Mouse (Mus musculus): Measurements from ENCODE around the gene Aqp3. TPM values are rescaled to one million over a fixed set of nuclear protein-coding genes. Genes with fewer than 3 reads are reported as not detected.

Gene Aqp3
- polyA plus RNA-seq, 1 experiment from 2014 or later, result 10.7 TPM

GRCm38 (mm10) chr4:41135711-41136453 lies 37.9 kb upstream of the Aqp3 start, which contains the start of gene Ube2r2:
Gene Ube2r2 (plus strand): TSS chr4:41135743.
- DNase-seq, result no peak
- WGBS (ENCODE audit: insufficient replicate concordance), result under 1% methylated on average over 43 of the region's 65 CpGs

GRCm38 (mm10) chr4:41134935-41135710 lies 37.1 kb upstream of the Aqp3 start:
- H3K4me1 ChIP-seq (ENCODE audit: insufficient read depth), result peaks cover 41% of the 10 kb centered on the region

More at GRCm38 (mm10) chr4:41135711-41136453, 37.9 kb upstream of the Aqp3 start, which contains the start of gene Ube2r2:
- TF ChIP-seq EP300 (IDR thresholded peaks at IDR 0.05; ENCODE audit: low read depth) (no peak), CTCF (IDR thresholded peaks at IDR 0.05; ENCODE audit: low read depth) (no peak)
- H3K9me3 ChIP-seq (ENCODE audit: low read length), result no peaks in the 10 kb centered on the region
- peaks cover 21% of the 10 kb centered on the region for H3K36me3 ChIP-seq (replicated peaks; ENCODE audit: insufficient read depth, low read length)
- H3K27me3 ChIP-seq (ENCODE audit: insufficient read depth, low read length), result no peaks in the 10 kb centered on the region
- peaks cover 38% of the 10 kb centered on the region for H3K4me1 ChIP-seq (ENCODE audit: insufficient read depth)
- peak within 1 kb of the TSS; percentile 99 for H3K9ac ChIP-seq (replicated peaks)
- peak within 1 kb of the TSS; percentile 99 for H3K27ac ChIP-seq (ENCODE audit: low read depth)
- H3K4me2 ChIP-seq (ENCODE audit: low read depth, low read length), result peak within 1 kb of the TSS; percentile 71
- H3K4me3 ChIP-seq (ENCODE audit: low read depth, low read length), result peak within 1 kb of the TSS; percentile 92
- ATAC-seq, result peak; percentile 66

GRCm38 (mm10) chr4:41133529-41134291 lies 35.7 kb upstream of the Aqp3 start:
- Histone ChIP-seq H3K4me2 (ENCODE audit: low read depth, low read length) (peak overlapping the region; percentile 71), H3K9me3 (ENCODE audit: low read length) (no peaks in the 10 kb centered on the region), H3K4me1 (ENCODE audit: insufficient read depth) (peaks cover 36% of the 10 kb centered on the region), H3K9ac (replicated peaks) (no peak overlapping the region; the same call in 1 of the 2 replicates), H3K36me3 (replicated peaks; ENCODE audit: insufficient read depth, low read length) (peaks cover 4% of the 10 kb centered on the region; the same call in 1 of the 2 replicates), H3K4me3 (ENCODE audit: low read depth, low read length) (no peak overlapping the region; the same call in 1 of the 2 replicates), H3K27ac (ENCODE audit: low read depth) (peak overlapping the region; percentile 99), H3K27me3 (ENCODE audit: insufficient read depth, low read length) (no peaks in the 10 kb centered on the region)
- DNase-seq (no peak), ATAC-seq (no peak)
- TF ChIP-seq EP300 (IDR thresholded peaks at IDR 0.05; ENCODE audit: low read depth) (peak; percentile 86), CTCF (IDR thresholded peaks at IDR 0.05; ENCODE audit: low read depth) (no peak)
- WGBS (ENCODE audit: insufficient replicate concordance), result 65% methylated on average over 6 of the region's 6 CpGs

More at GRCm38 (mm10) chr4:41134935-41135710, 37.1 kb upstream of the Aqp3 start:
- peaks cover 14% of the 10 kb centered on the region for H3K36me3 ChIP-seq (replicated peaks; ENCODE audit: insufficient read depth, low read length)
- H3K27me3 ChIP-seq (ENCODE audit: insufficient read depth, low read length), result no peaks in the 10 kb centered on the region
- peak overlapping the region; percentile 99 for H3K9ac ChIP-seq (replicated peaks)
- ATAC-seq (peak; percentile 78), DNase-seq (peak; percentile 90)
- H3K4me2 ChIP-seq (ENCODE audit: low read depth, low read length), result peak overlapping the region; percentile 71
- no peaks in the 10 kb centered on the region for H3K9me3 ChIP-seq (ENCODE audit: low read length)
- H3K4me3 ChIP-seq (ENCODE audit: low read depth, low read length), result peak overlapping the region; percentile 92
- WGBS (ENCODE audit: insufficient replicate concordance), result 0% methylated on average over 19 of the region's 70 CpGs
- TF ChIP-seq EP300 (IDR thresholded peaks at IDR 0.05; ENCODE audit: low read depth), result no peak
- no peak for TF ChIP-seq CTCF (IDR thresholded peaks at IDR 0.05; ENCODE audit: low read depth)
- peak overlapping the region; percentile 99 for H3K27ac ChIP-seq (ENCODE audit: low read depth)

- TF ChIP-seq EP300 (IDR thresholded peaks at IDR 0.05; ENCODE audit: low read depth) (peak; percentile 73; the same call in 1 of the 2 replicates), CTCF (IDR thresholded peaks at IDR 0.05; ENCODE audit: low read depth) (no peak)
- H3K9ac ChIP-seq (replicated peaks), result 0 out of 2 replicates have a peak overlapping the region, but pooled peaks have one; percentile 2
These were observed 34.5 kb upstream of the Aqp3 start for GRCm38 (mm10) chr4:41132471-41132870.

GRCm38 (mm10) chr4:41129836-41130235 lies 31.9 kb upstream of the Aqp3 start:
- H3K4me1 ChIP-seq (ENCODE audit: insufficient read depth), result peaks cover 33% of the 10 kb centered on the region
- no peaks in the 10 kb centered on the region for H3K27me3 ChIP-seq (ENCODE audit: insufficient read depth, low read length)
- no peaks in the 10 kb centered on the region for H3K9me3 ChIP-seq (ENCODE audit: low read length)
- TF ChIP-seq CTCF (IDR thresholded peaks at IDR 0.05; ENCODE audit: low read depth) (no peak), EP300 (IDR thresholded peaks at IDR 0.05; ENCODE audit: low read depth) (peak; percentile 97)
- no peaks in the 10 kb centered on the region for H3K36me3 ChIP-seq (replicated peaks; ENCODE audit: insufficient read depth, low read length)
- 49% methylated on average over 3 of the region's 3 CpGs for WGBS (ENCODE audit: insufficient replicate concordance)
- H3K4me2 ChIP-seq (ENCODE audit: low read depth, low read length), result peak overlapping the region; percentile 44
- no peak overlapping the region for H3K4me3 ChIP-seq (ENCODE audit: low read depth, low read length)
- peak; percentile 86 for ATAC-seq
- H3K27ac ChIP-seq (ENCODE audit: low read depth), result peak overlapping the region; percentile 76
- no peak for DNase-seq
- peak overlapping the region; percentile 44 for H3K9ac ChIP-seq (replicated peaks)

More at GRCm38 (mm10) chr4:41132471-41132870, 34.5 kb upstream of the Aqp3 start:
- peak; percentile 70 for DNase-seq
- peaks cover 33% of the 10 kb centered on the region for H3K4me1 ChIP-seq (ENCODE audit: insufficient read depth)
- H3K4me2 ChIP-seq (ENCODE audit: low read depth, low read length), result 0 out of 2 replicates have a peak overlapping the region, but pooled peaks have one; percentile 2
- H3K9me3 ChIP-seq (ENCODE audit: low read length), result no peaks in the 10 kb centered on the region
- peak; percentile 7; the same call in 1 of the 2 replicates for ATAC-seq
- peak overlapping the region; percentile 99 for H3K27ac ChIP-seq (ENCODE audit: low read depth)
- H3K27me3 ChIP-seq (ENCODE audit: insufficient read depth, low read length), result no peaks in the 10 kb centered on the region
- no peak overlapping the region for H3K4me3 ChIP-seq (ENCODE audit: low read depth, low read length)
- no peaks in the 10 kb centered on the region for H3K36me3 ChIP-seq (replicated peaks; ENCODE audit: insufficient read depth, low read length)
- 66% methylated on average over 6 of the region's 6 CpGs for WGBS (ENCODE audit: insufficient replicate concordance)

All from liver, postnatal 0 days (tissue).